Mouse (Mus musculus): ENCODE results near the gene Dguok. TPM values are rescaled to one million over a fixed set of nuclear protein-coding genes. Genes with fewer than 3 reads are reported as not detected.

Gene Dguok
- polyA plus RNA-seq (2012; rRNA removed), result 54.9 and 55.5 TPM in 2 replicates

GRCm38 (mm10) chr6:83506258-83507167 is at the start of gene Dguok:
Gene Dguok (minus strand): TSS chr6:83506969.
- Histone ChIP-seq H3K4me1 (ENCODE audit: control insufficient read depth, insufficient read depth, low read length) (peaks cover 15% of the 10 kb centered on the region), H3K4me3 (replicated peaks; ENCODE audit: extremely low read depth, low read depth, low read length) (peak within 1 kb of the TSS; percentile 80)
- DNase-seq, result peak; percentile 97
- no peak for TF ChIP-seq CTCF (IDR thresholded peaks at IDR 0.05; ENCODE audit: insufficient read depth, low read length)
- TF ChIP-seq POLR2A (IDR thresholded peaks at IDR 0.05; ENCODE audit: borderline replicate concordance, extremely low read depth, low read depth, low read length), result peak; percentile 97
- WGBS, result under 1% methylated on average over 54 of the region's 54 CpGs

GRCm38 (mm10) chr6:83555972-83556371 is 49.2 kb upstream of the Dguok start:
- WGBS, result 60% methylated on average over 6 of the region's 6 CpGs
- Histone ChIP-seq H3K4me1 (ENCODE audit: control insufficient read depth, insufficient read depth, low read length) (no peaks in the 10 kb centered on the region), H3K4me3 (replicated peaks; ENCODE audit: extremely low read depth, low read depth, low read length) (no peak overlapping the region)
- no peak for TF ChIP-seq CTCF (IDR thresholded peaks at IDR 0.05; ENCODE audit: insufficient read depth, low read length)
- no peak for TF ChIP-seq POLR2A (IDR thresholded peaks at IDR 0.05; ENCODE audit: borderline replicate concordance, extremely low read depth, low read depth, low read length)
- DNase-seq, result no peak

- Histone ChIP-seq H3K4me3 (replicated peaks; ENCODE audit: extremely low read depth, low read depth, low read length) (no peak overlapping the region), H3K4me1 (ENCODE audit: control insufficient read depth, insufficient read depth, low read length) (no peaks in the 10 kb centered on the region)
- WGBS, result 57% methylated on average over 5 of the region's 5 CpGs
- no peak for TF ChIP-seq POLR2A (IDR thresholded peaks at IDR 0.05; ENCODE audit: borderline replicate concordance, extremely low read depth, low read depth, low read length)
- no peak for TF ChIP-seq CTCF (IDR thresholded peaks at IDR 0.05; ENCODE audit: insufficient read depth, low read length)
- DNase-seq, result no peak
Measured at GRCm38 (mm10) chr6:83548346-83548745, 41.6 kb upstream of the Dguok start.

GRCm38 (mm10) chr6:83545778-83546177 is 39.0 kb upstream of the Dguok start:
- H3K4me3 ChIP-seq (replicated peaks; ENCODE audit: extremely low read depth, low read depth, low read length), result no peak overlapping the region
- no peaks in the 10 kb centered on the region; the same call in 1 of the 2 replicates for H3K4me1 ChIP-seq (ENCODE audit: control insufficient read depth, insufficient read depth, low read length)
- WGBS, result 85% methylated on average over 3 of the region's 3 CpGs
- TF ChIP-seq CTCF (IDR thresholded peaks at IDR 0.05; ENCODE audit: insufficient read depth, low read length) (no peak), POLR2A (IDR thresholded peaks at IDR 0.05; ENCODE audit: borderline replicate concordance, extremely low read depth, low read depth, low read length) (no peak)
- DNase-seq, result no peak

- no peaks in the 10 kb centered on the region; the same call in 1 of the 2 replicates for H3K4me1 ChIP-seq (ENCODE audit: control insufficient read depth, insufficient read depth, low read length)
- no peak for DNase-seq
- H3K4me3 ChIP-seq (replicated peaks; ENCODE audit: extremely low read depth, low read depth, low read length), result no peak overlapping the region
- 52% methylated on average over 11 of the region's 11 CpGs for WGBS
- TF ChIP-seq CTCF (IDR thresholded peaks at IDR 0.05; ENCODE audit: insufficient read depth, low read length), result no peak
- no peak for TF ChIP-seq POLR2A (IDR thresholded peaks at IDR 0.05; ENCODE audit: borderline replicate concordance, extremely low read depth, low read depth, low read length)
Measured at GRCm38 (mm10) chr6:83541756-83542456, 35.1 kb upstream of the Dguok start.

GRCm38 (mm10) chr6:83540017-83540416 is 33.2 kb upstream of the Dguok start:
- no peaks in the 10 kb centered on the region; the same call in 1 of the 2 replicates for H3K4me1 ChIP-seq (ENCODE audit: control insufficient read depth, insufficient read depth, low read length)
- DNase-seq, result no peak
- TF ChIP-seq POLR2A (IDR thresholded peaks at IDR 0.05; ENCODE audit: borderline replicate concordance, extremely low read depth, low read depth, low read length) (no peak), CTCF (IDR thresholded peaks at IDR 0.05; ENCODE audit: insufficient read depth, low read length) (no peak)
- WGBS, result 36% methylated on average over 4 of the region's 4 CpGs
- no peak overlapping the region for H3K4me3 ChIP-seq (replicated peaks; ENCODE audit: extremely low read depth, low read depth, low read length)

GRCm38 (mm10) chr6:83536795-83537059 is 30.0 kb upstream of the Dguok start:
- WGBS, result 41% methylated on average over 6 of the region's 6 CpGs
- Histone ChIP-seq H3K4me3 (replicated peaks; ENCODE audit: extremely low read depth, low read depth, low read length) (no peak overlapping the region), H3K4me1 (ENCODE audit: control insufficient read depth, insufficient read depth, low read length) (no peaks in the 10 kb centered on the region; the same call in 1 of the 2 replicates)
- no peak for DNase-seq
- TF ChIP-seq POLR2A (IDR thresholded peaks at IDR 0.05; ENCODE audit: borderline replicate concordance, extremely low read depth, low read depth, low read length), result no peak

- 65% methylated on average over 12 of the region's 12 CpGs for WGBS
- no peak within 1 kb of the TSS for H3K4me3 ChIP-seq (replicated peaks; ENCODE audit: extremely low read depth, low read depth, low read length)
- TF ChIP-seq CTCF (IDR thresholded peaks at IDR 0.05; ENCODE audit: insufficient read depth, low read length), result no peak
- no peak for TF ChIP-seq POLR2A (IDR thresholded peaks at IDR 0.05; ENCODE audit: borderline replicate concordance, extremely low read depth, low read depth, low read length)
- no peaks in the 10 kb centered on the region for H3K4me1 ChIP-seq (ENCODE audit: control insufficient read depth, insufficient read depth, low read length)
- DNase-seq, result no peak
Measured at GRCm38 (mm10) chr6:83536028-83536794, 29.4 kb upstream of the Dguok start, which contains the start of gene Actg2. Gene Actg2 (minus strand): TSS chr6:83536265.

GRCm38 (mm10) chr6:83532608-83533007 is 25.8 kb upstream of the Dguok start:
- 77% methylated on average over 2 of the region's 2 CpGs for WGBS
- no peak for DNase-seq
- H3K4me1 ChIP-seq (ENCODE audit: control insufficient read depth, insufficient read depth, low read length), result no peaks in the 10 kb centered on the region
- no peak overlapping the region for H3K4me3 ChIP-seq (replicated peaks; ENCODE audit: extremely low read depth, low read depth, low read length)
- TF ChIP-seq POLR2A (IDR thresholded peaks at IDR 0.05; ENCODE audit: borderline replicate concordance, extremely low read depth, low read depth, low read length) (no peak), CTCF (IDR thresholded peaks at IDR 0.05; ENCODE audit: insufficient read depth, low read length) (no peak)

Data from lung, adult 2 months (tissue).